Mouse (Mus musculus): ENCODE data around the gene Pithd1. TPM values are rescaled to one million over a fixed set of nuclear protein-coding genes. Genes with fewer than 3 reads are reported as not detected.
"Not testable (repeated sequence)": the region's sequence is repeated elsewhere in the genome, so short reads cannot be mapped to it uniquely, and the experiment has no call there.

Pithd1 gene
- total RNA-seq, 2 experiments from 2014 or later = 24.4 to 72.0 TPM

DNA sequence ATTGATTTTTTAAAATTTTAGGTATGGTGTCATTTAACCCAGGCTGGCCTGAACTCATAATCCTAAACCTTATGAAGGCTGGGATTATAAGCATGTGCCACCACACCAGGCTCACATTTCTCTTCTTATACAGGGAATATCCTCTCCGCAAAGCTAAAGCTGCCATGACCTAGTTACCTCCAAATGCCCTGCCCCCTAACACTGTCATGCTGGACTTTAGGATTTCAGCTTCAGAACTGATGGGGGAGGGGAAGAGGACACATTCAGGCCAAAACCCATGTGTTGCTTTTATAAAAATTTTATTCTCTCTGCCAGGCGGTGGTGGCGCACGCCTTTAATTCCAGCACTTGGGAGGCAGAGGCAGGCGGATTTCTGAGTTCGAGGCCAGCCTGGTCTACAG, 6.9 kb upstream of the Pithd1 start:
- ATAC-seq (replicated peaks; ENCODE audit: low FRiP score, poor library complexity, severe bottlenecking) = no peak

DNA sequence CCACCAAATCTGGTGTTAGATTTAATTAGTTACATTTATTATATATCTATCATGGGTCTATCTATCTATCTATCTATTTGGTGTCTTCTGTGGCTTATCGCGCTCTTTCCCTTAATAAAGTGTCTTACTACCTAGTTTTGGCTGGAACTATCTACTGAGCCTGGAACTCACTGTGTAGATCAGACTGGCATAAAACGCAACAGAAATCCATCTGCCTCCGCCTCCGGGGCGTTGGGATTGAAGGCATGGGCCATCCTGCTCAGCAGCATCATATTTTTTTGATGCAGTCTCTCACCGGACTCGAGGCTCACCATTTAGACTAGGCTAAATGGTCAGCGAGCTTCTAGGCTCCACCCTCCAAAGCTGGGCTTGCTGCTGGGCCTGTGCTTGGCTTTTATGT, 650 bp upstream of the Pithd1 start:
- ATAC-seq (replicated peaks; ENCODE audit: low FRiP score, poor library complexity, severe bottlenecking) = no peak

DNA sequence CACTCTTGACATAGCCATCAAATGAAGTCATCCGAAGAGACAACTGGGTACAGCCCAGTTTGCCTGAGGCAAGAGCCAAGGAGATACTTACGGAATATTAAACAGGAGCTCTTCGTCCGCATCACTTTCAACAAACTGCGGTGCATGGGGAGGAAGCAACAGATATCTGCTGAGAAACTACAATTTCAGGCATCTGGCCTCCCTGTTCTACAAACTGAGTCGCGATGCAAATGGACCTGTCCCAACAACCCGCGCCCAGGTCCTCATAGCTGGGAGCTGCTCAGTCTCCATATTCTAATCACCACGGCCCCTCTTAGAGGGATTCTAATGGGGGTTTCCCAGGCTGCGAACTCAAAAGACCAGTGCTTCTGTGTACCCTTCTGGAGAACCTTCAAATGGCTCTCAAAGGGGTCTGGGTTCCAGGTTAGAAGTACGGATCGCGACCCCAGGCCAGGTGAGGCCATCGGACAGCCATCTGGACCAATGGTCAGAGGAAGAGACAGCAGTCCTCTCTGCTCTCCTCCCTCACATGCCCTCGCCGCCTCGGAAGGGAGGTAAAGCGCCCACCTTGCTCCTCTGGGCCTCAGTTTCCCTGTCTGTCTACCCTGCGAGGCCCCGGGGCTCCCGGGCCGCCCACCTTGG, 642 bp downstream of the Pithd1 start:
- peak; percentile 32 for ATAC-seq (replicated peaks; ENCODE audit: low FRiP score, poor library complexity, severe bottlenecking)

DNA sequence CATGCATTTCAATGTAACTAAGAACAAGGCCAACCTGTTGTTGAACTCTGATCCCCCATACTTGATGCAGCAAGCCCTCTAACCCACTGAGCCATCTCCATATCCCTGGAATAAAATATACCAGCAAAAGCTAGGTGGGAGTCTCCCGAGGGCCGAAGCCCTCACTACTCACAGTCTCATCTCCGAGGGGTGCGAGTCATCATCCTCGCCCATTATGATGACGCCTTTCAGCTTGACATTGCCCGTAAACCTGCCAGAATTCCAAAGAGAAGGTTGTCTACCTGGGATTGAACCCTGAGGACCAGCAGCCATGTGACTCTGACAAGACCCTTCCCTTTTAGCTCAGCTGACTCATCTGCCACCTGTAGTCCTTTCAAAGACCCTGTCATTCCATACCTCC, 1.3 kb downstream of the Pithd1 start:
- ATAC-seq (replicated peaks; ENCODE audit: low FRiP score, poor library complexity, severe bottlenecking) = no peak

DNA sequence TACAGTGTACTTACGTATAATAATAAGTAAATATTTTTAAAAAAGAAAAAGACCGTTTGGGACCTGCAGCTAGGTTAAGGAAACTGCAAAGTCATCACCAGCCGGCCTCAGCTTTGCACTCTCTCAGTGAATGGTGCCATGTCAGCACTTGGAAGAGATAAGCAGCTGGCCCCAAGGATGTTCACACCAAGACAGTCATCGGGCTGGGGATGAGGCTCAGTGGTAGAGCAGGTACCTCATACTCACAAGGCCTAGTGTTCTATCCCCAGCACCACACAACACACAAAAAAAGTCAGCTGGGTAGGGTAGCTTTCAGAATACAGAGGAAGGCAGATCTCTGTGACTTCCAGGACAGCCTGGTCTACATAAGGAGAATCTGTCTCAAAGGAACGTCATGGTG, 1.9 kb downstream of the Pithd1 start:
- ATAC-seq (replicated peaks; ENCODE audit: low FRiP score, poor library complexity, severe bottlenecking) = peak; percentile 88

DNA sequence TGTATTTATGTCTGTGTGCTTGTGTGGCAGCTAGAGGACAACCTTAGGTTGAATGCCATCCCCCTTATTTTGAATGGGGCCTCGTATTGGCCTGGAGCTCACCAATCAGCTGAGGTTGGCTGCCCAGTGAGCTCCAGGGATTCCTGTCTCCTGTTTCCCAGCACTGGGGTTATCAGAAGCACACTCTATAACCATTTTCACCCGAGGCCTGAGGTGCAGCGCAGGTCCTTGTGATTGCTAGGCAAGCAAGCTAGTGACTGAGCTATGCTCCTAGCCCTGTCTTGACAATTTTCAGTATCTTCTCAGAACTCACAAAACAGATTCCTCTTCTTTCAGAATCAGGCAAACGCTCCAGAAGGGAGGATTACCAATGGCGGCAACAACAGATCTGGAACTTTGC, 2.5 kb downstream of the Pithd1 start:
- ATAC-seq (replicated peaks; ENCODE audit: low FRiP score, poor library complexity, severe bottlenecking) = no peak

DNA sequence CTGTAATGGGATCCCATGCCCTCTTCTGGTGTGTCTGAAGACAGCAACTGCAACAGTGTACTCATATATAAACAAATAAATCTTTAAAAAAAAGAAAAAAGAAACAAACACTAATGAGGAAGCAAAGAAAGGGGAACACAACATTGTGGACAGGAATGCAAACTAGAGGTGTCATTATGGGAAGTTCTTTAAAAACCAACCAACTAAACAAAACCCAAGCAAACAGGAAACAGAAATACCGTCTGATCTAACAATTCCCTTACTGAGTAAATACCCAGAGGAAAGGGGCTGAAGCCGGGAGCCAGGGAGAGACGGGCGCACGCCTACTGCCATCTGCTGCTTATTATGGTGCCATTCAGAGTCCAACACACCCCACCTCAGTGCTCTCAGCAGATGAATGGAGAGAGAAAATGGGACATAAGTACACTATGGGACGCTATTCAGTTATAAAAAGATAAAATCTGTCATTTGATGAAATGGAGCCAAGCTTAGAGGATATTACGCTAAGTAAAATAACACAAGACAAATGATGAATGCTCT, 5.5 kb downstream of the Pithd1 start:
- ATAC-seq (replicated peaks; ENCODE audit: low FRiP score, poor library complexity, severe bottlenecking) = no peak

DNA sequence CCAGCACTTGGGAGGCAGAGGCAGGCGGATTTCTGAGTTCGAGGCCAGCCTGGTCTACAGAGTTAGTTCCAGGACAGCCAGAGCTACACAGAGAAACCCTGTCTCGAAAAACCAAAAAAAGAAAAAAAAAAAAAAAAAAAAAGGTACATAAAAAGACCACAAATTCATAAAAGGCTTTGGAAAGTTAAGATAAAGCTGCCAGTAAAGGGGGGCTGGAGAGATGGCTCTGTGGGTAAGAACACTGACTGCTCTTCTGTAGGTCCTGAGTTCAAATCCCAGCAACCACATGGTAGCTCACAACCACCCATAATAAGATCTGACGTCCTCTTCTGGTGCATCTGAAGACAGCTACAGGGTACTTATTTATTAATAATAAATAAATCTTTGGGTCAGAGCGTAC, 6.8 kb downstream of the Pithd1 start:
- not testable (repeated sequence) for ATAC-seq (replicated peaks; ENCODE audit: low FRiP score, poor library complexity, severe bottlenecking)

DNA sequence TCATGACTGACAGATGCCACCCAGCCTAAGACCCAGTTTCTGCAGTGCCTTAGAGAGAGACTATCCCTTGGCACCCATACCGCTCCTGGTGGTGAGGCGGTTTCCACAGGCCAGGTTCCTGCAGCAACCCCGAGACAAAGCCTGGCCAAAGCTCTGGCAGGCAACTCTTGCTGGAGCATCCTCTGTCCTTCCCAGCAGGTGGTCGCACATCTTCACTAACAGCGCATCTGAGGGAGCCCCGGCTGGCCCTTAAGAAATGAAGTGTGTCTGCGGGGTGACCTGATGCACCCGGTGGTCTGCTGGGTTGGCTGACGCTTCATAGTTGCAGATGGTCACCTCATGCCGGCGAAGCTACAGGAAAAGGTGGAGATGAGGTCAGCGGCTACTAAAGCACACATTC, 10.9 kb downstream of the Pithd1 start:
- no peak for ATAC-seq (replicated peaks; ENCODE audit: low FRiP score, poor library complexity, severe bottlenecking)

DNA sequence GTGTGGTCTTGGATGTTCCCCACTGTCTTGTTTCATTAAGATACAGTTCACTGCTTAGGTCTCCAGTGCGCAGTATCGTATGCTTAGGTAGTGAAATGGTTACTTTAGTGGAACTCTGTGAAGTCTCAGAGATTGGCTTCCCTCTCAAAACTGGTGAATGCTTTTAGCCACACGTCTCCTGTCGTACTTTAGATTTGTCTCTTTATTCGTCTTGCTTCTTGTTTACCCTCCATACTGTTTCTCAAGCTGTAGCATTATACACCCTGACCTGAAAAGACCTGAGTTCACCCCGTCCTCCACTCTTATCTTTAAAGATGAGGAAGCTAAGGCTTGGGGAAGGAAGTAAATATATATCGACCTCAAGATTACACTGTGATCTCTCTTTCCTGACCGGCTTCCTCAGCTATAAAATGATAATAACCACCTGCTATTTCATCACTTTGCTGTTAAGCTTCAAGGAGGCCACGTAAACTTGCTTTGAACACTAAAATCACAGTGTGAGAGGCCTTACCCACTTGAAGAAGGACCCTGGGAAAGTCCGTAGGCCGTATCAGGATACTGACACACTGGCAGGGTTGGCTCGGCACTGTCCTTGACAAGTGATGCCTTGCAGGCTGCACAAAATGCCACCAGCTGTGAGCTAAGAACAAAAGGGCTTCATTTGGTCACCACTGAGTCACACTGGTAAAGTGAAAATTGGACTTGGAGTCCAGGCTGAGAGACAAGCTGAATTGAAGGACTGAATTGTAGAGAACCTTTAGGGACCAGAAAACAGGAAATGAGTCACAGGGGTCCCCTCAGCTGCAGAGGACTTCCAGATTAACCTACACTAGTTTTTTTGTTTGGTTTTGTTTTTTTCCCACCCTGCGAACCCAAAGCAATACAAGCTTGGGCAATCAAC, 13.9 kb downstream of the Pithd1 start:
- ATAC-seq (replicated peaks; ENCODE audit: low FRiP score, poor library complexity, severe bottlenecking) = no peak

DNA sequence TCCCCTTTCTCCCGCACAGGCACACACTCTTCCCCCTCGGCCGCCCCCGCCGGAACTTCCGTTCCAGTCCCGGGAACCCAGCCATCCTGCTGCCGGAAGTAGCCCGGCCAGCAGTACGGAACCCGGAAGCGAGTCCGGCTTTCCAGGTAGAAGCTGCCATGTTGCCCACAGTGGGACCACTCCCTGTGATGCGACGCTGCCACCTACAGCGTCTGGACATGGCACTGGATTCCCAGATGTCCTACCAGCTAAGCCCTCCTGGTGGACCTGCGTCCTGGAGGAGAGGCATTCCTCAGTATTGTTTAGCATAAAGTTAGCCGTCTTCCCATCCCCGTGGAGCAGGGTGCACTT, 14.5 kb downstream of the Pithd1 start, which contains the start of gene Lypla2:
Gene Lypla2 (minus strand): TSS at position 71 of the 351 bp plus-strand sequence.
- peak; percentile 77 for ATAC-seq (replicated peaks; ENCODE audit: low FRiP score, poor library complexity, severe bottlenecking)

DNA sequence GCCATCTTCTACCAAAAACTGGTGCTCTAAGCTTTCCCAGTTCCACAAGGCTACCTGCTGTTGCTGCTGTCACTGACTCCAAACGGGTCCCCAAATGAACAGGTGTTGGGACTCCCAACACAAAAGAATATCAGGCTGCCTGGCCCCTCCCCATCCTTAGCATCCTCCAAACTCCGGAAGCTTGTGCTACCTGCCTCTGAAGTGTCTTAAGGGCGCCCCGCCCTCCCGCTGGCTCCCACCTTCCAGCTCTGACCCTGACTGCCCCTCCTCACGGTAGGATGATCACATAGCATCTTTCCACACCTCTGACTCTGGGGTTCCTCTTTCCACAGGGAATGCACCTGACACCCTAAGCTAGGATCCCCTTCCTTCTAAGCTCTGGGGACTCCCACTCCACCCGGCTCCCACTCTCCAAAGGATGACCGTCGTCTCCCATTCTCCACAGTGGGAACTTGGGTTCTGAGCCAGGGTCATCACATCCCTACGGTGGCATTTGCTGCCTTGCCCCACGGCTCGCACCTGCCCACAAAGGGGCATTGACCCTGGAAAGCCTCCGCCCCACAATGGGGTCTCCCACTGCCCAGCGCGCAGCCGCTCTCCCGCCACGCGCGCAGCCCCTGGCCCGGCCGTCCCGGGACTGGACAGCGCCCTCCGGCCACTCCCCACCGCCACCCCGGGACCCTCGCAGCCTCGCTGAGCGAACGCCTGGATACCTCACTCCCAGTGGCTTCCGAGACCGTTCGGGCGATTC, 15.1 kb downstream of the Pithd1 start:
- ATAC-seq (replicated peaks; ENCODE audit: low FRiP score, poor library complexity, severe bottlenecking) = peak; percentile 45; the same call in 1 of the 2 replicates

DNA sequence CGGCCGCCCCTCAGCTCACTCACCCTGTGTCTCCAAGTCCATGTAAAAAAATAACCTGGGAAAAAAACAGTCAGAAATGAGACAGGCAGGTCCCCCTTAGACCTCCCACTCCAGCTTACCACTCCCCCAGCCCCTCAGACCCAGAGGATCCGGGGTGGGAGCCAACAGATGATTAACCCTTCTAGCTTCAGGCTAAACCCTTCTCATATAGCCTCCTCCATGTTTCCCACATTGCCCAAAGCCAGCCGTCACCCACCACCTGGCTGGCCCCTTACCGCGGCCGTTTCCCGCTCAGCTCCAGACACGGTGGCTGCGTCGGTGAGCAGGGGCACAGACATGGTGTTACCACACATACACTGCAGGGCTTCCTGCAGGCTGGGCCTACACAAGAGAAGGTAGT, 16.5 kb downstream of the Pithd1 start:
- ATAC-seq (replicated peaks; ENCODE audit: low FRiP score, poor library complexity, severe bottlenecking) = no peak

DNA sequence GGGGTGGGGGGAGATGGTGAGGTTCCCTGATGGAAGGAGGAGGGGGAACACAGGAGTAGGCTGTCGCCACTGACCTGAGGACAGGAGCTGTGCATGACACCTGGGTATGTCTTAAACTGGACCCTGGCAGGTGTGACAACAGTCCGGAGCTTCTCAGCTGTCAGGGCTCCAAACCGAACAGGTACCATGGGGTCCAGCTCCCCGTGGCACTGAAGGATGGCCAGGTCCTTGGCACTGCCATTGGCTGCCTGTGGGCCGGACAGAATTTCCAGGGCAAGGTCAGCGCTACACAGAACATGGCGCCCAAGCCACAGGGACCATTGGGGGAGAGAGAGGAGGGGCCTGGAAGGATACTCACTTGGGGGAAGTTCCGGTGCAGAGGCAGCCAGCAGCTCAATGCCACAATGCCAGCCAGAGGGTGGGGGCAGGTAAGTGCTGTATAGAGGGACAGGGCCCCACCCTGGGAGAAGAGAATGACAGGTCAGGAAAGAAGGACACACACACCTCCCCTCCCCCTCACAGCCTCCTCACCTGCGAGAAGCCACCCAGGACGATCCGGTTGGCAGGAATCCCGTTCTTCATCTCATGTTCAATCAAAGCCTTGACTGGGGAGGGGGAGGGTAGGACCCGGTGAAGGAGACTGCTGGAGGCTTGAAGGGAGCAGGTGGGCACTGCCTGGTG, 17.9 kb downstream of the Pithd1 start:
- ATAC-seq (replicated peaks; ENCODE audit: low FRiP score, poor library complexity, severe bottlenecking) = no peak

DNA sequence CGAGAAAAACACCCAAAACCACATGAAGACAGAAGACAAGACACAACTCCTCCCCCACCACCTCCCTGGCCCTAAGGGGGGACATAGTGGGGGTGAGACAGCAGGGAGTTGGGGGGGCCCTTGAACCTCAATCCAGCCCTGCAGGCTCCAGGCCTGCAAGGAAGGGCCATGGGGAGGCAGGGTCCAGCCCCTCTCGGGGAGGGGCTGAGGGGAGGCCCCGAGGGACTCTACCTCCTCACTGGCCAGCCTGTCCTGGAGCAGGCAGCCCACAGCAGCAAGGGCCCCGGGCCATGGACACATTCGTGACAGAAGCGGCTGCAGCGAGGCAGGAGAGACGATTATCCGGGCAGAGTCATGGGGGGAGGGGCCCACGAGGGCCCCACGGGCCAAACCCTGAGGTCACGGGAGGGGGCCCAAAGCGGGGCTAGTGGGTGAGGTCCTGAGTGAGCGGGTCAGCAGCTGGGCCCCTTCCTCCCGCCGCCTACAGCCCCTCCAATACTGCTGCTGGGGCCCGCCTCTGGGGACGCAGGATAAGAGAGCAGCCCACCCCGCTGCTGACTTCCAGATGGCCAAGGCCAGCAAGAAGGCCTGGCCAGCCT, 18.7 kb downstream of the Pithd1 start:
- ATAC-seq (replicated peaks; ENCODE audit: low FRiP score, poor library complexity, severe bottlenecking) = no peak

DNA sequence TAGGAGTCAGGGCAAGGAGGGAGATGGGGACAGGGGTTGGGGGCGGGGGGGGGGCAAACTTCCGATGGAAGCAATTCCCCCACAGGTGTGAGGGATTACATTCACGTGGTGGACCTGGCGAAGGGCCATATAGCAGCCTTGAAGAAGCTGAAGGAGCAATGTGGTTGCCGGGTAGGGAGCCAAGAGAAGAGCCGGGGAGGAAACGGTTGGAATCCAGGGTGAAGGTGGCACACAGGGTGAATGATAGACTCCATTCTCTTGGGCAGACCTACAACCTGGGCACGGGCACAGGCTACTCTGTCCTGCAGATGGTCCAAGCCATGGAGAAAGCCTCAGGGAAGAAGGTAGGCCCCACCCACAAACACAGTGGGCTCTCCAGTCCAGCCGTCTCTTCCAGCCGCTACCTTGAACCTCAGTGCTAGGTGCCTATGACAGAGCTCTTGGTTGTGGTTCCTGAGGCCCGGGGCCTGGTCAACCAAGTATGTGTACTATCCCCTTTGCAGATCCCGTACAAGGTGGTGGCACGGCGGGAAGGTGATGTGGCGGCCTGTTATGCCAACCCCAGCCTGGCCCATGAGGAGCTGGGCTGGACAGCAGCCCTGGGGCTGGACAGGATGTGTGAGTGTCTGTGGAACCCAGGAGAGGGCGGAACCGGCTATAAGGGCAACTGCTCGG, 19.8 kb downstream of the Pithd1 start:
- no peak for ATAC-seq (replicated peaks; ENCODE audit: low FRiP score, poor library complexity, severe bottlenecking)

DNA sequence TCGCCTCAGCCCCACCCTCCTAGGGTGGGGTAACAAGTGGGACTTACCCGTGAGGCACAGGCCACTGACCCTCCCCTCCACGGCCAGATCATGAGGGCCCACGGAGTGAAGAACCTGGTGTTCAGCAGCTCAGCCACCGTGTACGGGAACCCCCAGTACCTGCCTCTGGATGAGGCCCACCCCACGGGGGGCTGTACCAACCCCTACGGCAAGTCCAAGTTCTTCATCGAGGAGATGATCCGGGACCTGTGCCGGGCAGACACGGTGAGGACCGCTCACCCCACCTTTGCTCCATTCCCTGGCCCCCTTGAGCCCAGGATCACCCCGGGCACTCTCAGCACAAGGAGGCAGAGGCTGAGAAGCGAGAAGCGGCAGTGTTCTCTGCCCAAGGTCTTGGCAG, 20.8 kb downstream of the Pithd1 start:
- no peak for ATAC-seq (replicated peaks; ENCODE audit: low FRiP score, poor library complexity, severe bottlenecking)

DNA sequence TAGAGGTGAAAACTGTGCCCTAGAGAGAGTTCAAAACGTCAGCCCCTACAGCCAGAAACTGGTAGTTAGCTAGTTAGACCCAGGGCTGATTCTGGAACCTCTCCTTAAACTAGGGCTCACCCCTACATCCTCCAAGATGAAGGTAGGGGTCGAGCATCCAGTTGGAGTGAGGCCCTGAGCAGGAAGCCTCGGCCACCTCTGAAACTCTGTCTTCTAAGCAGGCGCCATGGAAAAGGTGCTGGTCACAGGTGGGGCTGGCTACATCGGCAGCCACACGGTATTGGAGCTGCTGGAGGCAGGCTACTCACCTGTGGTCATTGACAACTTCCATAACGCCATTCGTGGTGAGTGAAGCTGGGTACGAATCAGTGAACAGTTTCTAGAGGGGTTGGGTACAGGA, 22.0 kb downstream of the Pithd1 start:
- no peak for ATAC-seq (replicated peaks; ENCODE audit: low FRiP score, poor library complexity, severe bottlenecking)

DNA sequence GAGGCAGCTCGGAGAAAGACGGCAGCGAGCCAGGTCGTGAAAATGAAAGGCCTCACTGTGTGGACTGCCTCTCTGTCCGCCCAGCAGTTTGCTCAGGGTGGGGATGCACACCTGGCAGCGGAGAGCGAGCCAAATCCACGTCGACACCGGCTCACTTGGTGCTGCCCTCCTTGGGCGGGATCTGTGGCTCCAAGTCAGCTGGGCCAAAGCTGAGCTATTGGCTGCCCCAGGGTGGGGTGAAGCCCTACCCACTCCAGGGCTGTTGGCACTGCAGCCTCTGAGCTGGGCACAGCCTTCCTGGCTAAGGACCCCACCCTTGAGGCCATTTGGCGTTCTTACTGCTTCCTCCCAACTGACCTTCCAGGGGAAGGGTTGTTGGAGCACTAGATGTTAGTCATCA, 22.6 kb downstream of the Pithd1 start:
- ATAC-seq (replicated peaks; ENCODE audit: low FRiP score, poor library complexity, severe bottlenecking) = peak; percentile 60

Data from erythroblast, adult 5-6 weeks (primary cell).